Mouse (Mus musculus): ENCODE measurements at regions not wholly inside any gene's neighbourhood (a gene's known extent, or its start where the extent isn't known, plus 50 kb on each side); places are given as distances from the start of the nearest gene placed in this dataset.

- H3K4me1 ChIP-seq (replicated peaks): peaks cover 20% of the 10 kb centered on the region
- H3K36me3 ChIP-seq: no peaks in the 10 kb centered on the region
- no peaks in the 10 kb centered on the region for H3K9me3 ChIP-seq
- H3K4me2 ChIP-seq: peak overlapping the region; percentile 45
- no peak overlapping the region for H3K27ac ChIP-seq
- 26% methylated on average over 17 of the region's 17 CpGs for WGBS
- no peak for ATAC-seq (ENCODE audit: insufficient number of reproducible peaks, insufficient read depth, low FRiP score, low TSS enrichment, low read depth)
- H3K27me3 ChIP-seq: 0 out of 2 replicates have a peak, but pooled peaks cover 3% of the 10 kb centered on the region
- H3K9ac ChIP-seq (replicated peaks): no peak overlapping the region
- peak overlapping the region; percentile 10 for H3K4me3 ChIP-seq (replicated peaks)
Observed at GRCm38 (mm10) chr11:111536040-111536836, 470.3 kb downstream of the Kcnj2 start.

DNA sequence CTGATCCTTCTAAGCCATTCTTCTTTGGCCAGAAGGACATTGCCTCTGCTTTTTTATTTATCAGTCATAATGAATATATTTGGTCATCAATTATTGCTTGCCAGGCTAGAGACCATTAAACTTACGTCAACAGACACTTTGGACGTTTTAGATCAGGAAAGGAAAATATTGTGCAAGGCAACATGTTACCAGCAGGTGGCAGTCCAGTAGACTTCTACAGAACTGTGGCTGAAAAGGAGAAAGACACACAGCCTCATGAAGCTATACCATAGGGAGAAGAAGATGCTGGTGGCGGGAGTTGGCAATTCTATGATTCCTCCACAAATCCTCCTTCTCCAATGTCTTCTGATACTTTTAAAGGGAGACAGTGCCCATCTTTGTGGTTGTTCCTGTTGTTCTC, 471.7 kb downstream of the Kcnj2 start:
- Histone ChIP-seq H3K4me1 (replicated peaks) (peaks cover 30% of the 10 kb centered on the region), H3K27ac (no peak overlapping the region), H3K9ac (replicated peaks) (no peak overlapping the region), H3K4me3 (replicated peaks) (no peak overlapping the region), H3K27me3 (0 out of 2 replicates have a peak, but pooled peaks cover 3% of the 10 kb centered on the region), H3K4me2 (no peak overlapping the region), H3K9me3 (no peaks in the 10 kb centered on the region), H3K36me3 (no peaks in the 10 kb centered on the region)
- 21% methylated on average over 3 of the region's 3 CpGs for WGBS
- no peak for ATAC-seq (ENCODE audit: insufficient number of reproducible peaks, insufficient read depth, low FRiP score, low TSS enrichment, low read depth)

- no peak overlapping the region for H3K27ac ChIP-seq
- H3K27me3 ChIP-seq: 0 out of 2 replicates have a peak, but pooled peaks cover 3% of the 10 kb centered on the region
- no peak overlapping the region for H3K4me2 ChIP-seq
- no peaks in the 10 kb centered on the region for H3K9me3 ChIP-seq
- peaks cover 30% of the 10 kb centered on the region for H3K4me1 ChIP-seq (replicated peaks)
- H3K4me3 ChIP-seq (replicated peaks): no peak overlapping the region
- ATAC-seq (ENCODE audit: insufficient number of reproducible peaks, insufficient read depth, low FRiP score, low TSS enrichment, low read depth): no peak
- WGBS: 15% methylated on average over 6 of the region's 6 CpGs
- no peaks in the 10 kb centered on the region for H3K36me3 ChIP-seq
- no peak overlapping the region for H3K9ac ChIP-seq (replicated peaks)
Observed at GRCm38 (mm10) chr11:111539960-111540359, 474.0 kb downstream of the Kcnj2 start.

DNA sequence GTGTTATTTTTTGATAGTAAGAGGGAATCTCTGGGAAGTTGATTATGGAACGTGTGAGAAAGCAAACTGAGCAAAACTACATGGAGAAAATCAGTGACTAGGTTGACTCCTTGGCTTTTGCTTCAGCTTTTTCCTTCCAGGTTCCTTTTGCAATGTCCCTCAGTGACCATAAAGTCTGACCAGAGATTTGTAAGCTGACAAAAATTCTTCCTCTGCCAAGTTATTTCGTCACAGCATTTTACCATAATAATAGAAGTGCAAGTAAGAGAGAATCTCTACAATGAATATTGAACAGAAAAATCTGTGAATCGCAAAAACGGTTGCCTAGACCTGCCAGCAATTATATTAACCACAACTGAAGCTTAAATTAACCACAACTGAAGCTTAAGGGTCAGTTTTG, 479.3 kb downstream of the Kcnj2 start:
- Histone ChIP-seq H3K9ac (replicated peaks) (no peak overlapping the region), H3K4me1 (replicated peaks) (peaks cover 13% of the 10 kb centered on the region), H3K36me3 (no peaks in the 10 kb centered on the region), H3K27ac (no peak overlapping the region), H3K4me2 (no peak overlapping the region), H3K4me3 (replicated peaks) (no peak overlapping the region), H3K9me3 (no peaks in the 10 kb centered on the region), H3K27me3 (no peaks in the 10 kb centered on the region)
- WGBS: 79% methylated on average over 4 of the region's 4 CpGs
- ATAC-seq (ENCODE audit: insufficient number of reproducible peaks, insufficient read depth, low FRiP score, low TSS enrichment, low read depth): no peak

DNA sequence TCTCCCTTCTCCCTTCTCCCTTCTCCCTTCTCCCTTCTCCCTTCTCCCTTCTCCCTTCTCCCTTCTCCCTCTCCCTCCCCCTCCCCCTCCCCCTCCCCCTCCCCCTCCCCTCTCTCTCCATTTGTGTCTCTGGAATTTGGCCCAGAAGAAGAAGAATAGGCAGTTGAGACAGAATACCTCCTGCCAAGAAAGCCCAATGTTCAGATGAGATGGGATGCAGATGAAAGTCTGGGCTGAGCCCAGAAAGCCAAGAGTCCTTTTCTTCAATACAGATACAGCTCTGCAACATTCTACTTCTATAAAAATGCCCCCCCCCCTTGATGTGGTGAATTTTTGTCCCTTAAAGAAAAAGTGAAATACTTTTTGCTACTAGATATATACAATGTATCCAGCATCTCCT, 489.2 kb downstream of the Kcnj2 start:
- H3K36me3 ChIP-seq: no peaks in the 10 kb centered on the region
- H3K4me2 ChIP-seq: no peak overlapping the region
- H3K4me1 ChIP-seq (replicated peaks): no peaks in the 10 kb centered on the region
- no peak overlapping the region for H3K27ac ChIP-seq
- ATAC-seq (ENCODE audit: insufficient number of reproducible peaks, insufficient read depth, low FRiP score, low TSS enrichment, low read depth): no peak
- no peak overlapping the region for H3K9ac ChIP-seq (replicated peaks)
- H3K27me3 ChIP-seq: 0 out of 2 replicates have a peak, but pooled peaks cover 2% of the 10 kb centered on the region
- no peak overlapping the region for H3K4me3 ChIP-seq (replicated peaks)
- H3K9me3 ChIP-seq: no peaks in the 10 kb centered on the region

- Histone ChIP-seq H3K27ac (no peak overlapping the region), H3K27me3 (0 out of 2 replicates have a peak, but pooled peaks cover 4% of the 10 kb centered on the region), H3K4me1 (replicated peaks) (no peaks in the 10 kb centered on the region), H3K36me3 (no peaks in the 10 kb centered on the region), H3K9me3 (no peaks in the 10 kb centered on the region), H3K4me3 (replicated peaks) (no peak overlapping the region), H3K9ac (replicated peaks) (no peak overlapping the region), H3K4me2 (no peak overlapping the region)
- no peak for ATAC-seq (ENCODE audit: insufficient number of reproducible peaks, insufficient read depth, low FRiP score, low TSS enrichment, low read depth)
- WGBS: 88% methylated on average over 6 of the region's 6 CpGs
Observed at GRCm38 (mm10) chr11:111555615-111556014, 489.7 kb downstream of the Kcnj2 start.

DNA sequence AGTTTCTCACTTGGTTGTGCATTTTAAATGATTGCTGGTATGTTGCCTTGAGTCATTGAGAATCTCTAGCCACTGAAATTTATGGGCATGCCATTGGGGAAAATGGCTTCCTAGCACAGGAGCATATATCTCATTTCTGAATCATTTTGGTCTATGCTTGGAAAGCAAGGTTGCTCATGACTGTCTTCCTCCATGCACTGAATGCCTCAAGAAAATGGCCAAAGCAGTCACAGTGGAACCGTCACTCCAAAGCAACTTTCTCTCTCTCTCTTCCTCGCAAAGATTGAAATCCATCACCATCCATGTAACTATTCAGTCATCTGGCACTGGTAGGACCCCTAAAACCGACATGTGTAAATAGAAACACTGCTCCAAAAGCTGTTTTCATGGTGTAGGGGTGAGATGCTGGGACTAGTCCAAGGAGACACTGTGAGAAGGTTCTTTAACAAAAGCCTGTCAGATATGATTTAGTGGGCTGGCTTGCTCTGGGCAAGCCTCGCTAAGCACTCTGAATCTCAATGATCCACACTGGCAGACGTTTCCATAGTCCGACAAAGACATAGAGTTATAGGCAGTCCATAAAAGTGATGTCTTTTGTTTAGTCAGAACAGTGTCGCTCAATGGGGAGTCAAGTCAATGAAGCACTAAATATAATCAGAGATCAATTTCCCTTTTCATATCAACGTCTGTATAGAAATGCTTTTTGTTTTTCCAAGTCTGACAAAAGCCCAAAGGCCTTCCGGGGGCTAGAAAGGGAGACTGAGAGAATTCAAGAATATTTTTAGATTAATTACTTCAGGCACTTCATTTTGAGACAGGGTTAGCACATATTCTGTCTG, 492.6 kb downstream of the Kcnj2 start:
- no peak overlapping the region for H3K4me3 ChIP-seq (replicated peaks)
- H3K27me3 ChIP-seq: 0 out of 2 replicates have a peak, but pooled peaks cover 4% of the 10 kb centered on the region
- 74% methylated on average over 9 of the region's 9 CpGs for WGBS
- no peak overlapping the region for H3K4me2 ChIP-seq
- no peak overlapping the region for H3K9ac ChIP-seq (replicated peaks)
- no peaks in the 10 kb centered on the region for H3K36me3 ChIP-seq
- no peak for ATAC-seq (ENCODE audit: insufficient number of reproducible peaks, insufficient read depth, low FRiP score, low TSS enrichment, low read depth)
- H3K4me1 ChIP-seq (replicated peaks): peaks cover 8% of the 10 kb centered on the region; the same call in 1 of the 2 replicates
- no peaks in the 10 kb centered on the region for H3K9me3 ChIP-seq
- H3K27ac ChIP-seq: no peak overlapping the region

- peak overlapping the region; percentile 64 for H3K27ac ChIP-seq
- 11% methylated on average over 5 of the region's 5 CpGs for WGBS
- no peak; the same call in 1 of the 2 replicates for ATAC-seq (ENCODE audit: insufficient number of reproducible peaks, insufficient read depth, low FRiP score, low TSS enrichment, low read depth)
Observed at GRCm38 (mm10) chr11:111563171-111563570, 497.2 kb downstream of the Kcnj2 start.

GRCm38 (mm10) chr11:111568041-111568440, 502.1 kb downstream of the Kcnj2 start:
- Histone ChIP-seq H3K4me3 (replicated peaks) (no peak overlapping the region), H3K9me3 (peaks cover 3% of the 10 kb centered on the region), H3K27ac (no peak overlapping the region), H3K36me3 (no peaks in the 10 kb centered on the region), H3K4me1 (replicated peaks) (peaks cover 13% of the 10 kb centered on the region), H3K9ac (replicated peaks) (no peak overlapping the region), H3K4me2 (no peak overlapping the region), H3K27me3 (peaks cover 14% of the 10 kb centered on the region)
- WGBS: 75% methylated on average over 6 of the region's 6 CpGs
- no peak for ATAC-seq (ENCODE audit: insufficient number of reproducible peaks, insufficient read depth, low FRiP score, low TSS enrichment, low read depth)

More at GRCm38 (mm10) chr11:111563171-111563570, 497.2 kb downstream of the Kcnj2 start:
- peak overlapping the region; percentile 23 for H3K4me2 ChIP-seq
- no peaks in the 10 kb centered on the region for H3K9me3 ChIP-seq
- no peak overlapping the region for H3K4me3 ChIP-seq (replicated peaks)
- no peaks in the 10 kb centered on the region for H3K36me3 ChIP-seq
- peaks cover 14% of the 10 kb centered on the region for H3K4me1 ChIP-seq (replicated peaks)
- H3K9ac ChIP-seq (replicated peaks): no peak overlapping the region
- H3K27me3 ChIP-seq: peaks cover 18% of the 10 kb centered on the region

- H3K9ac ChIP-seq (replicated peaks): no peak overlapping the region
- H3K4me1 ChIP-seq (replicated peaks): peaks cover 10% of the 10 kb centered on the region
- H3K36me3 ChIP-seq: 0 out of 2 replicates have a peak, but pooled peaks cover 4% of the 10 kb centered on the region
- H3K27ac ChIP-seq: no peak overlapping the region
- peaks cover 14% of the 10 kb centered on the region for H3K27me3 ChIP-seq
- H3K4me3 ChIP-seq (replicated peaks): no peak overlapping the region
- peaks cover 7% of the 10 kb centered on the region for H3K9me3 ChIP-seq
- ATAC-seq (ENCODE audit: insufficient number of reproducible peaks, insufficient read depth, low FRiP score, low TSS enrichment, low read depth): no peak
- 15% methylated on average over 9 of the region's 9 CpGs for WGBS
- H3K4me2 ChIP-seq: peak overlapping the region; percentile 8; the same call in 1 of the 2 replicates
Observed at GRCm38 (mm10) chr11:111568876-111569275, 502.9 kb downstream of the Kcnj2 start.

DNA sequence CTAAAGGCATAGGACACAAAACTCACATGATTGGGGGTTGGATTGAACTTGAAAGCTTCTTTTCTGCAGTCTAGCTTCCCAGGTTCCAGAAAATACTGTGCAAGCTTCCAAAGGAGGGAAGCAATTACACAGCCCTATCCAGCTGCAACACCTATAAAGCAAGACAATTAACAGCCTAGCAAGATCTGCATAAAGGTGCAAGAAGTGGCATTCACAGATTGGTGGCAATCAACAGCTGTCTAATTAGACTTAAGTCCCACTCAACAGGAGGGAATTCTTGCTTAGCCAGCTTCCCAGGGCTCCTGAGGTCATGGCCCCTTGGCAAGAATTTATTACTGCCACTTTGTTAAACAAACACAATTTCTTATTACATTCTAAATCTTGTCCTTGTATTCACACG, 511.9 kb downstream of the Kcnj2 start:
- WGBS: 6% methylated on average over 1 of the region's 1 CpGs
- no peaks in the 10 kb centered on the region for H3K27me3 ChIP-seq
- no peak overlapping the region for H3K27ac ChIP-seq
- no peak for ATAC-seq (ENCODE audit: insufficient number of reproducible peaks, insufficient read depth, low FRiP score, low TSS enrichment, low read depth)
- no peak overlapping the region for H3K4me3 ChIP-seq (replicated peaks)
- no peak overlapping the region for H3K9ac ChIP-seq (replicated peaks)
- 0 out of 2 replicates have a peak, but pooled peaks cover 4% of the 10 kb centered on the region for H3K36me3 ChIP-seq
- no peak overlapping the region for H3K4me2 ChIP-seq
- peaks cover 10% of the 10 kb centered on the region for H3K4me1 ChIP-seq (replicated peaks)
- H3K9me3 ChIP-seq: peaks cover 5% of the 10 kb centered on the region

Data from limb, embryonic 12.5 days (tissue).